Mouse (Mus musculus): Measurements from ENCODE around the gene Gm5108.

Gene Gm5108

GRCm38 (mm10) chr5:67941369-67941768 lies at the start of gene Gm5108:
Gm5108 (plus strand) TSS chr5:67941669.
- no peak for DNase-seq

DNA sequence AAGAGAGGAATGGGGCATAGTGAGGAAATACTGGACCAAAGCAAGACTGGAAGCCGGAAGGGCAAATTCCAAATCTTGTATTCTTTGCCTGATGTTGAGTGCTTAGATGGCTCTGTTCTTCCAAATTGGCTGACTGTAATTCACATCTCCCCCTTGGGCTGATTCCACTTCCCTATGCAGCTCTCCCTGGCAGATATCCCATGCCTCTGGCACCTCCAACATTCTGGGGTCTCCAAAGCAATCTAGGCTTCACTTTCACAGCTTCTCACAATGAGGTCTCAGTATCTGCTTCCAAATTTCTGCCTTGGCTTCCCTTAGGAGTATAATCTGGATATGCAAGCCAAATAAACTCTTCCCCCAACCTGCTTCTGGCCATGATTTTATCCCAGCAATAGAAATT lies 42.5 kb upstream of the Gm5108 start:
- no peak for DNase-seq

GRCm38 (mm10) chr5:67904555-67904954 lies 36.9 kb upstream of the Gm5108 start:
- no peak for DNase-seq

GRCm38 (mm10) chr5:67930584-67930983 lies 10.9 kb upstream of the Gm5108 start:
- no peak for DNase-seq

GRCm38 (mm10) chr5:67931623-67932022 lies 9.8 kb upstream of the Gm5108 start:
- DNase-seq, result no peak

DNA sequence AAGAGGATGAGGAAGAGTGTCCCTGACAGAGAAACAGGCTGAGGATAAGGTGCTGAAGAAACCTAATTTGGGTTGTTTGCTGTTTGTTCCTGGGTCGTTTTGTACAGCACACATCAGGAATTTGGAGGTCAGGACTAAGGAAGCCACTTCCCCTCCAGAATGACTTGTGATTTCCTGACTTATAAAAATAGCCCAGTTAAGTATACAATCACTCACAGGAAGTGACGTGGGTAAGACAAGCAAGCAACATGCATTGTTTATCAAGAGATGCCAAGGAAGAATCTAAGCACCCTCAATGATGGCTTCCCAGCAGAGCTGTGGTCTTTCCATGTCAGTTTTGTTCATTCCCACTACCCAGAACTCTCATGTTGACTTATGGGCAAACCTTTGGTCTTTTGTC lies 1.7 kb downstream of the Gm5108 start:
- DNase-seq, result no peak

- DNase-seq, result no peak
Measured at GRCm38 (mm10) chr5:67944074-67944785, 2.8 kb downstream of the Gm5108 start.

- no peak for DNase-seq
Measured at GRCm38 (mm10) chr5:67946321-67946720, 4.9 kb downstream of the Gm5108 start, which contains the start of gene Gm21905. Gm21905 (minus strand) TSS chr5:67946421.

DNA sequence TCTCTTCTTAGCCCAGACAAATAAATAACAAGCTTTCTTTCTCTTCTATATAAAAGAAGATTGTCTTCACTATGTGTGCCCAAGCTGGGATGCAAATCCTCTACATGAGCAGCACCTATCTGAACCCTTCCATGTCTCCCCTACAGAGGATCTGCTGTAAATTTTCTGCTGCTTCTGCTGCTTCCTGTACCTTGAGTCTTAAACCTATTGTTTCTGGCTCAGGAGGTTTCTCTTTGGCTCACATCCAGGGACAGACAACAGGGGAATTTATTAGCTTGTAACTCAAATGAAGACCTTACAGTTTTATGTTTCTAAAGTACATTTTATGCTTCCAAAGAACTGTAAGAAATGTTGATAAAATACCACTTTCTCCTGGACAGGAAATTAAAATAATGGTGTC lies 5.5 kb downstream of the Gm5108 start:
- peak in 1 of 2 experiments; percentile 8 for DNase-seq

DNA sequence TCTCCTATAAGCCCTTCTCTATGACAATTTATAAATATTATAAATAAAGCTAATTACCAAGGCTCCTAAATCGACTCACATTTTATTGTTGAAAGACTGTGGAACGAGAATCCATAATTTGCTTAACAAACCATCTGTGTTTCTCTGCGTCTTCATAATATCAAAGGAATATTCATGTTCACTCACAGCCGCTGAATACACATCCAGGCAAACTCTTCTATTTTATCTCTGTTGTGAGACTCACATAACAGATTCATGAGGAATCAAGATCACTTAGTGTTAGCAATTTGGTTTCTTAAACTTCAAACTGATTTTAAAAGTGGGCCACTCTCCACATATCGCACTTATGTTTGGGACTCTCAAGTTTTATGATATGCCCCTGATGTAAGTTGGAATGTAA lies 6.6 kb downstream of the Gm5108 start:
- DNase-seq, result no peak

DNA sequence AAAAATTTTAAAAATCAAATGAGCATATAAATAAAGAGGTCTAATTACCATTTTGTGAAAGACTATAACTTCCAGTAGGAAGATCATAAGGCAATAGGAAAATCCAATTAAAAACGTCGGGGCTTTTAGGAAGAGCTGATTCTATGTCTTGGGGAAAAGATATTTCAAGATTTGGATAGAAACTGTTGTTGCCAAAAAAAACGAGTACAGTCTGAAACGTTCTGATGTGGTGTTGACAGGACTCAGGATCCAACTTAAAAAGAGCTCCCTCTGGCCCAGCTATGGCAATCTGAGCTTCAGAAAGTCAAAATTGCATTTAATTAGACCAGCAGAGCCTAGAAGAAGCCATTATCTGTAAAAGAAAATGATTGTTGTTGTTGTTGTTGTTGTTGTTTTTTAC lies 12.6 kb downstream of the Gm5108 start:
- no peak for DNase-seq

DNA sequence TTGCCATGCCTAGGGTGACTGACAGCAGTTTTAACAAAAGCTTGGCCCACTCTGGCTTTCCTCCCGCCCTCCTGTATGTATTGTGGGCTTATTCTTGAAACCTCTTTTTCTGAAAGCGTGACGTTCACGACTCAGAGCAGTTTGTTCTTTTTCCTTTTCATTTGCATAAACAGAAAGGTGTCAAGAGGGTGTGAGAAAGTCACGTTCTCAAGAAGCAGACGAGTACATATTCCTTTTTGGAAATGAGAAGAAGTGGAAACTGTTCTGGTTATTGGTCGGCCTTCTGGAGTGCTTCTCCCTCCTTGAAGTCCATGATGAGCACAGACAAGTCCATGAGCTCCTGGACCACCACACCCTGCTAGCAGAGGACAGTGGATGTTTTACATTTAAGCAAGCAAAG lies 14.0 kb downstream of the Gm5108 start:
- no peak for DNase-seq

GRCm38 (mm10) chr5:67961708-67962629 lies 20.5 kb downstream of the Gm5108 start:
- DNase-seq, result no peak

DNA sequence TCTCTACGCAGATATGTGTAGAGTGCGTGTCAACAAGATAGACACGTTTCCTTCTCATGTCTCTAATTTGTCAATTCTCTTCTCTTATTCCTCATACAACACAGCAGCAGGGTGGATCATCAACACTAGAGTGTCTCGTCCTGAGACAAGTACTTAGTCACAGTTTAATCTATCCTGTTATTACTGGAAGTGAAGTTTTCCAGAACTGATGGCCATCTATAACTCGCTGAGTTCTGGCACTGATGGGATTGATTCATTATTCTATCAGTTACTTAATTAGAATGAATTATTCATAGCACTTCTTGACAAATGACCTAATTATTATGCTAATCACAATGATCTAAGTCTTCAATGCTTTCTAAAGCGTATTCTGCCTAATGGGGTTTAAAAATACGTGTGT lies 28.1 kb downstream of the Gm5108 start:
- DNase-seq, result no peak

DNA sequence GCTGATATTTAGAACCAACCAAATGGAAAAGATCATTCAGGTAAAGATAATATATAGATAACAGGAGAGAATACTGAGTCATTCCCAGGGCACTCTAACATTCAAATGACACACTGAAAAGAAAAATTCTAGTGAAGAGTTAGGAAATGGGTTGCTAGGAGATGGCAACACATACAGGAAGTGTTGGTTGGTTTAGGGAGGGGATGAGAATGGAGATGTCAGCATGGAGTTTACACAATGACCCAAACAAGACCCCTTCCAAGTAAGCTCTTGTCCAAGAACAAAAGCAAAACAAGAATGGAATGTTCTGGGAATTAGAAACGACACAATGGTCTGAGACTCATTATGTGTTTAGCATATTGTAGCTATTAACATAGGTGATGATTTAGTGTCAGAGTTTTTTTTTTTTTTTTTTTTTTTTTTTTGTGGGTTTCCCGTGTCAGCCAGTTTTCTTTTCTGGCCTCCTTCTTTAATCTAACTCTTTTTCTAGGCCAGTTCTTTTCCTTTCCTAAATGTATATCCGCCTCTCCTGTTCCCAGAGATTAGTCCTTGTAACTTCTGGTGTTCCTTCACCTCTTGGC lies 40.6 kb downstream of the Gm5108 start:
- DNase-seq, result no peak

- DNase-seq, result no peak
Measured at GRCm38 (mm10) chr5:67990426-67990825, 49.0 kb downstream of the Gm5108 start.

- no peak for DNase-seq
Measured at GRCm38 (mm10) chr5:68002611-68003010, 61.1 kb downstream of the Gm5108 start.

DNA sequence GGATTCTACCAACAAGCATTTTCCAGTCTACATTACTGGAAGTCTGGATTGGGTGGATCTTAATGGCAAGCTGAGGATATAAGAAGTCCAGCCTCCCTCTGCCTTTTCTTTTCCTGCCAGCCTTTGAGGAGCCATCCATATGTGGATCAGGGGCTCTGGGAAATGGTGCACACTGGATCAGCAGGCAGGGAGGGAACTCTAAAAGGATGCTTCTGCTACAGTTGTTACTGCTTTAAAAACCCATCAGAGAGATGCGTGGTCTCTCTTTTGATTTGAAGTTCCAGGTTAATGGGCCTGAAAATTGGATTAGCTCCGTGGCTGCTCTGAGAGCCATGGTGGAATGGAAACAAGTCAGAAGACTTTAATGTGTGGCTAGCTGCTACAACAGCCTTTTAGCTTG lies 62.4 kb downstream of the Gm5108 start:
- peak in 1 of 2 experiments; percentile 5 for DNase-seq

GRCm38 (mm10) chr5:68004419-68004818 lies 63.0 kb downstream of the Gm5108 start:
- DNase-seq, result no peak

DNA sequence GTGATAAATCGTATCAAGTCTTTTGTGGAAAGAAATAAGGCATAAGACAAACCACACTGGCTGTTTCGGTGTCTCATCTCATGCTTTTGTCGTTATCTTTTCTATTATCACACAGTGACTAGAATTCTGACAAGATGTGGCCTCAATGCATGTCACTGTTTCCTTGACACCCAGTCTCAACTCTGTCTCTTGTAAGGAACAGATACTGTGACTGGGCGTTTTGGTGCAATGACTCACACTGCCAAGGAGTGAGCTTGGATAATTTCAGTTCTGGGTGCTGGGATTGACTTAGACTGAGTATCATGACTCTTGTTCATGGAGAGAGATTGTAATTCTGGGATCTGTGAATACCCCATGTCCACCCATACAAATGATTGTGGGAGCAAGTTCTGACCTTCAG lies 65.6 kb downstream of the Gm5108 start:
- DNase-seq, result no peak

- DNase-seq, result no peak
Measured at GRCm38 (mm10) chr5:68011569-68011968, 70.1 kb downstream of the Gm5108 start.

- peak; percentile 90 to 92 for DNase-seq
Measured at GRCm38 (mm10) chr5:68012618-68013017, 71.1 kb downstream of the Gm5108 start.

- no peak for DNase-seq
Measured at GRCm38 (mm10) chr5:68020870-68021269, 79.4 kb downstream of the Gm5108 start.

Data from kidney, postnatal 4 days (tissue).